Mouse (Mus musculus): ENCODE data around the gene Greb1. TPM values are rescaled to one million over a fixed set of nuclear protein-coding genes. Genes with fewer than 3 reads are reported as not detected.
A peak's percentile ranks its signal among the peaks of the same experiment; 100 is the strongest.
"Not testable (repeated sequence)": the region's sequence is repeated elsewhere in the genome, so short reads cannot be mapped to it uniquely, and the experiment has no call there.

Greb1 gene
- total RNA-seq, 2 experiments from 2014 or later, result 0.41 to 1.2 TPM

GRCm38 (mm10) chr12:16730196-16730595 lies 70.5 kb downstream of the Greb1 start:
- intact Hi-C loops (cut with DNase I), result no loop called here
- no peak for DNase-seq (ENCODE audit: extremely low spot score in 1 of 2, low spot score in 2 of 2)

DNA sequence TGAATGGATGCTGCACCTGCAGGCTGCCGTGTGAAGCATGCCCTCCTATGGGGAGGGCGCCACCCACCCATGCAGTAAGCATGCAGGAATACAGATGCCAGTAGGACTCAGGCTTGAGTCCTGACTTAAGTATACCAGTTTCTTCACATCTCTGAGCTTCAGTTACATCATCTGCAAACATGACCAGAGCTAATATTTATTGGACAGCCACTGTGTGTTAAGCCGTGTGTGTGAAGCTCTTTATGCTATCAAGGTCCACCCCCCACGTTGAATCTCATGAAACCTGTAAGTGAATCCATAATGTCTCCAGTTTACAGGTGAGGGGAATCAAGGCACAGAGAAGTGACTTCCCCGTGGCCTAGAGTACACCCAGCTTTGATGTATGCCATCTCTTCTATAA lies 72.5 kb downstream of the Greb1 start:
- intact Hi-C loops (cut with DNase I), result no loop called here
- no peak for DNase-seq (ENCODE audit: extremely low spot score in 1 of 2, low spot score in 2 of 2)

GRCm38 (mm10) chr12:16726229-16726628 lies 74.5 kb downstream of the Greb1 start:
- intact Hi-C loops (cut with DNase I), result no loop called here
- no peak for DNase-seq (ENCODE audit: extremely low spot score in 1 of 2, low spot score in 2 of 2)

DNA sequence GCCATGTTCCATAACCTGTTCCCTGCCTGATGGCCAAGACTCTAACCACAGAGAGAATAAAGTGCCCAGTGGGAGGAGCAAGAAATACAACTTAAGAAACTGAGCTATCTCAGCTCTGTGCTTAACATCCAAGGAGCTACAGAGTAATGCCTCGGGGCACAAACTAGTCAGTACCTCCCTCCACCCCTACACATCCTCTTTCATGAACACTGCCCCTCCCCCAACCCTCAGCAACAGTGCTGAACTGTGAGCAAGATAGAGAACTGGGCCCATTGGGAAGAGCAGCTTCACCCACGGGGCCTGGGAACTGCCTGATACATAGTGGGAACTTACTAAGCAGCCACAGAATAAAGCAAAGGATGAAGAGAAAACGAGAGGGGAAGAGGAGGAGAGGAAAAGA lies 77.1 kb downstream of the Greb1 start:
- intact Hi-C loops (cut with DNase I), result no loop called here
- DNase-seq (ENCODE audit: extremely low spot score in 1 of 2, low spot score in 2 of 2), result no peak

- peak; percentile 23 to 55 for DNase-seq (ENCODE audit: extremely low spot score in 1 of 2, low spot score in 2 of 2)
- intact Hi-C loops (cut with DNase I), result loop anchor here (5.0 kb wide), 2 partner anchors 34 to 89 kb away; no protein-coding TSS in a partner anchor
Observed at GRCm38 (mm10) chr12:16718660-16719315, 81.9 kb downstream of the Greb1 start.

- intact Hi-C loops (cut with DNase I), result loop anchor here (5.0 kb wide), 2 partner anchors 35 to 90 kb away; no protein-coding TSS in a partner anchor
- peak in 1 of 2 experiments; percentile 46 for DNase-seq (ENCODE audit: extremely low spot score in 1 of 2, low spot score in 2 of 2)
Observed at GRCm38 (mm10) chr12:16717653-16718052, 83.0 kb downstream of the Greb1 start.

DNA sequence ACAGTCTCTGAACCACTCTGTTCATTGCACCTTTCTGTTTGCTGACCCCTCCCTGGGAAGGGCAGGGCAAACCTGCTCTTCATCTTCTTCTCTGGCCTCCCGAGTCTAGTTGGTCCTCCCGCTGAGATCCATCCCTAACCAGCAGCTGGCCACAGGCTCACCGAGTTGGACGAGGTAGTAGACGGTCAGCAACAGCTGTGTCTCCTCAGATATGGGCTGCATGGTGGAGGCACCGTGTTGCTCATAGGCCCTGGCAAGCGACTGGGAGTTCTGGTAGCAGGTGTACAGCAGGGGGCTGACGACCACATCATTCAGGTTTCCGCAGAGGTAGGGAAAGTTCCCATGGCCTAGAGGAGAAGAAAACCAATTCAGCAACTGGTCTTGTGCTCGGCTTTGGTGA lies 86.1 kb downstream of the Greb1 start:
- DNase-seq (ENCODE audit: extremely low spot score in 1 of 2, low spot score in 2 of 2), result no peak
- intact Hi-C loops (cut with DNase I), result loop anchor here (5.0 kb wide), 2 partner anchors 38 to 93 kb away; no protein-coding TSS in a partner anchor

DNA sequence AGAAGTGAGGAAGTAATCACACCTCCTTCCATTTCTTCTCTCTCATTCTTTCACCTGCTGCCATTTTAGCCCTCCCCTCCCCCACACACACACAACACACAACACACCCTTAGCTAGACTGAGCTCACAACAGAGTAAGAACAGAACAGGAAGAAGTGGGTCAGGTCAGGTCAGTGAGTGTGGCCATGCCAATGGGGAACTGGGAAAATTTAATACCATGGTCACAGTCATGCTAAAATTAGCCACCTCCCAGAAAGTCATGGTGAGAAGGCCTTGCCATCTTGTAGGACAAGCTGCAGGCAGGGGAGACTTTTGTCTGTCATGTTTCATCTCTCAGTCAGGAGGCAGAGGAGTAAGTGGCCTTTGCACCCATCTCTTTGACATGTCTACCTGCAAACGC lies 102.0 kb downstream of the Greb1 start:
- DNase-seq (ENCODE audit: extremely low spot score in 1 of 2, low spot score in 2 of 2), result no peak
- intact Hi-C loops (cut with DNase I), result no loop called here

DNA sequence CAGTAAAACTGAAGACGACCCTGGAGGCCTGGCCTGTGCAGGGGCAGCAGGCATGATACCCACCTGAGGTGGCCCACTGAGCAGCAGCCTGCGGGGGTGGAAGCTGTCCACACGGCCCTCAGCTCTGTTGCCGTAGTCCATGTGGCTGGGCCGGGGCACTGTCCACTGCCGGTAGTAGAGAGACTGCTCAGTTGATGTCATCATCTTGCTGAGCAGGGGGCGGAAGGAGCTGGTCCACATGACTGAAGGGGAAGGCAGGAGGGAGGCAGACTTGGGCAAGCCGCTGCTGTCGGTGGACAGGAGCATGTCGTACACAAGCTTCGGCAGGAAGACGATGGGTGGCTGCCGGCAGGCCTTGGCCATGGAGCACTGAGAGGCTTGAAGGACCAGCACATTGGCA lies 104.5 kb downstream of the Greb1 start:
- DNase-seq (ENCODE audit: extremely low spot score in 1 of 2, low spot score in 2 of 2), result no peak
- intact Hi-C loops (cut with DNase I), result no loop called here

DNA sequence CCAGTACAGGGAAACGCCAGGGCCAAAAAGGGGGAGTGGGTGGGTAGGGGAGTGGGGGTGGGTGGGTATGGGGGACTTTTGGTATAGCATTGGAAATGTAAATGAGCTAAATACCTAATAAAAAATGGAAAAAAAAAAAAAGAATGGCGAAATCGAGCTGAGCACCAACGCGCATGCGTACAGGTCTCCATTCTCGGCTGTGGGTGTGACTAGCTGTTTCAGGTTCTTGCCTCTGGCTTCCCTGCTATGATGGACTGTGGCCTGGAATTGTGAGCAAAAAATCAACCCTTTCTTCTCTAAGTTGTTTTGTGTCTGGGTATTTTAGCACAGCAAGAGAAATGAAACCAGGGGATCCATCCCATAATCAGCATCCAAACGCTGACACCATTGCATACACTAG lies 105.4 kb downstream of the Greb1 start:
- DNase-seq (ENCODE audit: extremely low spot score in 1 of 2, low spot score in 2 of 2); intact Hi-C loops (cut with DNase I): not testable (repeated sequence)

DNA sequence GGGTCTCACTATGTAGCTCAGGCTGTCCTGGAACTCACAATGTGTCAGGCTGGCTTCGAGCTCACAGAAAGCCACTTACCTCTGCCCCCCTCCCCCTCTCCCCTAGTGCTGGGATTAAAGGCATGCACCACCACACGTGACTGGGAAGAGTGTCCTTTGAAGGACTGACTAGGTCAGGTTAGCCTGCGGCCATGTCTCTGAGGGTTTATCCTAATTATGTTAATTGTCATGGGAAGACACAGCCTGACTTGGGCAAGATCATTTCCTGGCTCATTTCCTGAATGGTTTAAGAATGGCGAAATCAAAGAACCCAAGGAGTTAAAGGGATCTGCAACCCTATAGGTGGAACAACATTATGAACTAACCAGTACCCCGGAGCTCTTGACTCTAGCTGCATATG lies 105.9 kb downstream of the Greb1 start:
- DNase-seq (ENCODE audit: extremely low spot score in 1 of 2, low spot score in 2 of 2), result no peak
- intact Hi-C loops (cut with DNase I), result no loop called here

DNA sequence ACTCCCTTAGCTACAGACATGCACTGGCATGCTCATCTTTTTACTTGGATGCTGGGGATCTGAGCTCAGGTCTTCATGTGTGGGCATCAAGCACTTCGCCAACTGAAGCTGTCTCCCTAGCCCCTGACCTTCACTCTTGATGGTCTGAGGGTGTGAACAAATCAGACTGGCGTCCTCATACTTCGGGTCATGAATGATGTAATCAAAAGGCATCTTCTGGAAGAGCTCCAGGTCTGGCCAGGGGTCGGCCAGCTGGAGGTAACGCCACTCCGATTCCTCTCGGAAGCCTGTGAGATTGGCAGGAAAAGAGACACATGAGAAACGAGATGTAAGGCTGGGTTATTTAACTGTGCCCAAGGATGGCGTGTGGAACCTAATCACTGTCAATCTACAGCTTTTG lies 110.1 kb downstream of the Greb1 start:
- no peak for DNase-seq (ENCODE audit: extremely low spot score in 1 of 2, low spot score in 2 of 2)

GRCm38 (mm10) chr12:16672246-16672645 lies 128.4 kb downstream of the Greb1 start:
- intact Hi-C loops (cut with DNase I), result no loop called here

More for the DNA sequence above, 110.1 kb downstream of the Greb1 start:
- intact Hi-C loops (cut with DNase I), result no loop called here

DNA sequence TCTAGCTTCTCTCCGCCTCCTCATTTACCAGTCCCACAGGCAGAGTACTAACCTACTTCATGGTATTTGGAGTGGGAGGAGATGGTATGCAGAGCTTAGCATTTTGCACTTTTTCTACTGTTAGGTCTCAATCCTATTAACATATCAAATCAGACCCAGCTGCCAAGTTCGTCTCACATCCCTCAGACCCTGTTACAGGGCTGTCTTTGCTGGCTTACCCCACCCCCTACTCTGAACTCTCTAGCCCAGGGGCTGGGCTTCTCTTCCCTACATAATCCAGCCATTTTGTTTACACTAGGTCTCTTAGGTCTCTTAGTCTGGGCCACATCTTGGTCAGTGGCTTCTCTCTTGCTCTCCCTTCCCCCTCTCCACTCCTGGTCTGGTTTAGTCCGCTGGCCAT lies 131.5 kb downstream of the Greb1 start:
- intact Hi-C loops (cut with DNase I), result no loop called here
- DNase-seq (ENCODE audit: extremely low spot score in 1 of 2, low spot score in 2 of 2), result no peak

More at GRCm38 (mm10) chr12:16672246-16672645, 128.4 kb downstream of the Greb1 start:
- DNase-seq (ENCODE audit: extremely low spot score in 1 of 2, low spot score in 2 of 2), result no peak

DNA sequence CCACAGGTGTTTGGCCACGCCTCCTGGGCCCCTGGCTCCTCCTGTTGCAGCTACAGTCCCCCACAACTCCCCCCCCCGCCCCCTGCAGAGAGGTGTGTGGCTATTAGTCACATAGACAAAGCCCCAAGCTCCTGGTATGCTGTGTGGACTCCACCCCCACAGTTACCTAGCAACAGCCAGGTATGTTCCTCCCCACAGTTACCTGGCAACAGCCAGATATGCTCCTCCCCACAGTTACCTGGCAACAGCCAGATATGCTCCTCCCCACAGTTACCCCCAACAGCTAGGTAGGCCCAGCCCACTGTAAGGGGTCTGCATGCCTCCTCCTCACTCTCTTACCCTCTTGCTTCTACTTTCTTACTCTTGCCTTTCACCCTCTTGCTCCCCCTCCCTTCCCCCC lies 135.7 kb downstream of the Greb1 start:
- no peak for DNase-seq (ENCODE audit: extremely low spot score in 1 of 2, low spot score in 2 of 2)
- intact Hi-C loops (cut with DNase I), result no loop called here

DNA sequence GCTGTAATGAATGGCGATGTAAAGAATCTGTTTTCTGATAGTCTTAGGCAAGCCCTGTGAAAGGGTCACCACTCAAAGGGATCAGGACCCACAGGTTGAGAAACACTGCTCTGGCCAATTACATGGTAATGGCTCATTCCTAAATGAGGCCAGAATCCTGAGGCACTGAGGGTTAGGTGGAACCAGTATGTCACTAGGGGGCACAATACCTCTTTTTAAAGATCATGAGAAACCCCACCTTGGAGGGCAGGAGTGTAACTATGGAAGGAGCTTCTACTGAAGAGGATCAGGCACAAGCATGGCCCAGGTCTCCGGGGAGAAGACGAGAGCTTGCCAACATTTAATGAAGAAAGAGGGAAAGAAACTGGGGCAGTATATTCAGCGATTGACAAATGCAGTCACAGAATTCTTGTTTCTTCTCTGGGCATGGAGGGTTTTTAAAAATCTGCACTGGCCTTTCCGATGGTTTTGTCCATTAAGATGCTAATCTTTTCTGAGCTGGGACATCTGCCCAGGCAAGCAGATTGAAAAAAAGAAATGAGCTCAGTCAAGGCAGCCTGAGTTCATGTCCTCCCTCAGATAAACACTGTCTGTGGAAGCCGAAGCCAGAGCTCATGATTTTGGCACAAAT lies 137.6 kb downstream of the Greb1 start:
- intact Hi-C loops (cut with DNase I), result no loop called here

DNA sequence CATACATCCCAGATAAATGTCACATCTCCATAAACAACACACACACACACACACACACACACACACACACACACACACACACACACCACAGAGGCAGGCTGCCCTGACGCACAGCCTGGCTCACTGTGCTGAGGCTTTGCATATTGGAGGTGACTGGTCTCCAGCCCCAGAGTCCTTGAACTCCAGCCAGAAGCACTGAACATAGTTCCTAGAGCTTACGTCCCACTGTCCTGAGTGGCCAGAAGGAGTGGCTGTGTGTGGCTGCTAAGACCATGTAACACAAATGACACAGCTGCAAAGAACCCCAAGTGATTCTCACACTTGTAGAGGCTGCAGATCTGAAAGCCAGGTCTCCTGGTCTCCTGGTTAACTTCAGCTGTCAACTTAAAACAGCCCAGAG lies 138.8 kb downstream of the Greb1 start:
- intact Hi-C loops (cut with DNase I), result no loop called here
- DNase-seq (ENCODE audit: extremely low spot score in 1 of 2, low spot score in 2 of 2), result no peak

More for the DNA sequence above, 137.6 kb downstream of the Greb1 start:
- peak in 1 of 2 experiments; percentile 70 for DNase-seq (ENCODE audit: extremely low spot score in 1 of 2, low spot score in 2 of 2)

DNA sequence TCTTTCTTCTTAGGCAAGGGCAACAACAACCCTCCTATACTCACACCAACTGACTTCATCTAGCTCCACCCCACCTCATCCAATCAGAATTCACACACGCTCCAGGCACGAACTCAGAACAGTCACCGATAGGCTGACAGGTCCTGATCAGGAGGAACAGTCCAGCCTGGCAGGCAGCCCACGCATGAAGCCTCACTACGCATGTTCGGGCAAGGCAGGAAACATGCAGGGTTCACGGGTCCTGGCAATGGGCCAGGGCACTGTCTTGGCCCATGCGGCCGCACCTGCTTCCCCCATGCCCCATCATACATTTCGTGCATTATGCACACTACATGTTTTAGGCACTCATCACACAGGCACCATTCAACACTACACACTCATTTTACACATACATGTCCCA lies 139.2 kb downstream of the Greb1 start:
- intact Hi-C loops (cut with DNase I), result no loop called here
- peak in 1 of 2 experiments; percentile 55 for DNase-seq (ENCODE audit: extremely low spot score in 1 of 2, low spot score in 2 of 2)

DNA sequence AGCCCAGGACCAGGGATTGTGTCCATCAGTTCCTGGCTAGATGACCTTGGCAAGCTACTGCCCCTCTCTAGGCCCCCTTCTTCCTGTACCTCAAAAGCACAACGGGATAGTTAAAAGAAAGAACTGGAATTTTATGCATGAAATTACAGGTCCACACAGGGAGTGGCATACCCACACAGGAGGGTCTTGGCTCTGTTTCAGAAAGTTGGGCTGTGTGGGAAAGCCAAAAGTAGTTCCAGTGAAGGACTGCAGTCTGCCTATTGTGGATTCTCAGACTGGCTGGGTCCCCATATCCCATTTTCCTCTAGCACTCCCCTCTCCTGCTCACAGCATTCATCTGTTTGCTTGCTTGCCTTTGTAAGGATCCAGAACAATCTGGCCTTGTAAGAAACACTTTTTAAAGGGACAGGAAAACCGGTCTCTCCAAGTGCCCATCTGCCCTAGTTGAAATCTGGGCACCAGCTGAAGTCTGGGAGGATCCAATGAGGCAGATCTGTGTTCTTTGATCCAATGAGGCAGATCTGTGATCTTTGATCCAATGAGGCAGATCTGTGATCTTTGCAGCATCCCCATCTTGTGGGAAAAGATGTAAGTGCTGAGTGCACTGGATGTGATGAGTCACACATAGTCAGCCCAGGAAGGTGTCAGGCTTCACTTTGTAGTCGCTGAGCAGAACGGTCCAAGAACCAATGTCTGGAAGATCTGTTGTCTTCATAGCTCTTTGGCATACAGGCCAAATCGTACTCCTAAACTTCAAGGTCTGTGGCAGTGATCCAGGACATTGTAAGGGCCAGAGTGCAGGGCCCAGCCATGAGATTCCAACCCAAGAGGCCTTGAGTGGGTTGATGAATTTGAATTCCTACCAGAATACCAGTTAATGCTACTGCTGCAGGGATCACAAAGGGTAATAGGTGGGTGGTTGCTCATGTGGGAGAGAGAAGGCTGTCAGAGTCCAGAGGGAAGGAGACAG lies 143.5 kb downstream of the Greb1 start:
- peak in 1 of 2 experiments; percentile 54 for DNase-seq (ENCODE audit: extremely low spot score in 1 of 2, low spot score in 2 of 2)

More for the DNA sequence above, 143.5 kb downstream of the Greb1 start:
- intact Hi-C loops (cut with DNase I), result no loop called here

Data from left cerebral cortex, postnatal 10 days (tissue).